Mouse (Mus musculus) left cerebral cortex, postnatal 25 days (tissue): ENCODE measurements around the gene Olfr134. TPM values are rescaled to one million over a fixed set of nuclear protein-coding genes. Genes with fewer than 3 reads are reported as not detected.
"Not testable (repeated sequence)": the region's sequence is repeated elsewhere in the genome, so short reads cannot be mapped to it uniquely, and the experiment has no call there.

Experiments
- DNase-seq, 2 experiments: peaks; one replicate each; pipeline ENCODE4 v3.0.0; 2022; ENCODE audit warnings: low spot score in 2 of 2, mixed read lengths in 1 of 2
- intact Hi-C: fragments of 180-260 bp; cut with DNase I; formaldehyde crosslinking; loops from one replicate; pipeline ENCODE4 v1.15.1; 2025
- total RNA-seq, 2 experiments: library from RNA; stranded (reverse); gene quantifications; 2 replicates each; pipeline ENCODE4 v1.2.3; 2021

The Olfr134 gene
- not detected for total RNA-seq

DNA sequence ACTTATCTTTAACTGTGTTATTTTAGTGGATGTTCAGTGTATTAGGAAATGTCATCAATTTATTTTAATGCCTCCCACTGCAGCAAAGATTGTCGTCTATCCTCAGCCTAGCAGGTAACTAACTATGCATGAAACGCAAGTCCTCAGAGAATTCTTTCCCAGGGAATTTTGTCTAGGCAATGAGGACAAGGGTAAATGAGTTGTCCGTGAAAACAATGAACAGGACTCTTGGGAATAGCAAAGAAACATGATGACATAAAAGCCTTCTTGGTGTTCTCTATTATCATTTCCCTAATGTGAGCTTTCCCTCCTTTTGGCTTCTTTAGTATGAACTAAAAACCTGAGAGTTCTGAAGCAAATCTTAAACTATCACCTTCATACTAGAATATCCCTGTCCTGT, at the start of gene Olfr134:
Gene Olfr134, plus strand, starts transcription at position 301 of the 400 bp plus-strand sequence.
- intact Hi-C loops: no loop called here
- DNase-seq: no peak

GRCm38 (mm10) chr17:38124199-38124598, 47.0 kb upstream of the Olfr134 start:
- DNase-seq, intact Hi-C loops: not testable (repeated sequence)

DNA sequence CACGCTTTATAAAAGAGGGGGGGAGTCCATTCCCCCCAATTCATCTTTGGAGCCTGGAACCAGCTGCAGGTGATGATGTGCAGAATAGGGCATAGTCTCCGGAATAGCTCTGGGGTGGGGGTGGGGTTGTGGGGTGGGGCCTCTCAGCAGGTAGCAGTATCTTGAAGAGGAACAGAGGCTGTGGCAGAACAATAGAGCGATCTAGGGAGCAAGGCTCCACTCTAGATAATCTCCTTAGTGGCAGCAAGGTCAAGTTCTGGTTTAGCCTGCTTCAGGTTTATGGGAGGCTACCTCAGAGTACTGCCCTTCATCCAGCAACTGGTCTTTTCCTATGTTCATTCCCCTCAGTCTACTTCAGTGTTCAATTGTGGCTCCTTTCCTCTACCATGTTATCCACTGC, 45.8 kb upstream of the Olfr134 start:
- intact Hi-C loops, DNase-seq: not testable (repeated sequence)

DNA sequence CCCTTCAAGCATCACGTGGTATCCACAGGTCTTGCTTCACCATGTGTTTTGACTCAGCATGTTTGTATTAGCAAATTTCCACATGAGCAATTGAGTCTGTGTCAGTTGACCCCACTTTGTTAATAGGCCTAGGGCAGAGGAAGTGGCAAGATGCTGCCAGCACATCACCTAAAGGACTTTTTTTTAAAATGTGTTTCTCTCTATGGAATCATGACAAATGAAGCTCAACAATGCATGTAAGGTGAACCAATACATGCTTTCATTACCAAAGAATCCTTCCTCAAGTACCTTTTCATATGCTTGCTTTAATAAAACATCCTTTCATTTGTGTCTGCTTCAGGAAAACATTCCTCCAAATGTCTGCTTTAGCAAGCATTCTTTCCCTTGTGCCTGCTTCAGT, 36.8 kb upstream of the Olfr134 start, which contains the start of gene Olfr132:
Gene Olfr132, minus strand, starts transcription at position 101 of the 400 bp plus-strand sequence.
- no peak for DNase-seq
- intact Hi-C loops: no loop called here

GRCm38 (mm10) chr17:38144981-38145380, 26.2 kb upstream of the Olfr134 start, which contains the start of gene Olfr133:
Gene Olfr133 (plus strand): TSS chr17:38145281.
- intact Hi-C loops: no loop called here
- no peak for DNase-seq

- no peak for DNase-seq
- intact Hi-C loops: no loop called here
These were observed 32.8 kb downstream of the Olfr134 start, which contains the start of gene Olfr135 for GRCm38 (mm10) chr17:38204035-38204434. Gene Olfr135 (plus strand): TSS chr17:38204335.

Other genes with a start within 250 kb of the Olfr134 start
- gene Olfr761, start 218.3 kb upstream of the Olfr134 start, total RNA-seq: not detected
- not detected for gene Olfr129, start 111.3 kb upstream of the Olfr134 start, total RNA-seq
- not detected for gene Olfr130, start 107.5 kb upstream of the Olfr134 start, total RNA-seq
- not detected for gene Olfr131, start 82.7 kb upstream of the Olfr134 start, total RNA-seq
- gene Olfr132, start 36.9 kb upstream of the Olfr134 start, total RNA-seq: not detected
- not detected for gene Olfr133, start 26.1 kb upstream of the Olfr134 start, total RNA-seq
- not detected for gene Olfr135, start 32.9 kb downstream of the Olfr134 start, total RNA-seq
- not detected for gene Olfr138, start 89.6 kb downstream of the Olfr134 start, total RNA-seq
- not detected for gene Olfr137, start 136.2 kb downstream of the Olfr134 start, total RNA-seq
- not detected for gene Olfr136, start 158.4 kb downstream of the Olfr134 start, total RNA-seq
- not detected for gene Esp36, start 248.8 kb downstream of the Olfr134 start, total RNA-seq